Mouse (Mus musculus) E14TG2a.4 (cell line): ENCODE results near the gene Tet3.

Source experiments
- H3K27me3 ChIP-seq: 2 replicates; pipeline ENCODE4 v1.6.1; 2014; ENCODE audit warnings: low read length, control low read depth; ENCODE audit not compliant: insufficient read depth
- H3K36me3 ChIP-seq: 2 replicates; pipeline ENCODE4 v1.6.1; 2014; ENCODE audit warnings: low read length, control low read depth; ENCODE audit not compliant: insufficient read depth
- H3K4me1 ChIP-seq: replicated peaks from 2 replicates; pipeline ENCODE4 v1.6.1; 2014; ENCODE audit warnings: low read depth, low read length, control low read depth
- H3K4me3 ChIP-seq: replicated peaks from 2 replicates; pipeline ENCODE4 v1.5.1; 2014; ENCODE audit warnings: mild to moderate bottlenecking, low read length
- H3K9me3 ChIP-seq: 2 replicates; pipeline ENCODE4 v1.6.1; 2014; ENCODE audit warnings: low read length, control low read depth
- CTCF ChIP-seq: conservative IDR thresholded peaks from 2 replicates; pipeline ENCODE4 v1.5.1; 2014; ENCODE audit warnings: low read length
- NANOG ChIP-seq: IDR thresholded peaks from 2 replicates; pipeline ENCODE4 v1.6.1; 2014; ENCODE audit warnings: borderline replicate concordance, low read length, mixed read lengths
- POU5F1 ChIP-seq: IDR thresholded peaks from 2 replicates; pipeline ENCODE4 v1.6.1; 2014; ENCODE audit warnings: low read length, borderline replicate concordance

Gene Tet3

GRCm38 (mm10) chr6:83317108-83317741 is 141.7 kb downstream of the Tet3 start:
- Histone ChIP-seq H3K27me3 (peaks cover 2% of the 10 kb centered on the region; the same call in 1 of the 2 replicates), H3K9me3 (no peaks in the 10 kb centered on the region), H3K4me3 (peak overlapping the region; percentile 99), H3K4me1 (peaks cover 25% of the 10 kb centered on the region), H3K36me3 (peaks cover 22% of the 10 kb centered on the region)
- TF ChIP-seq NANOG (no peak), POU5F1 (no peak), CTCF (peak; percentile 52)

DNA sequence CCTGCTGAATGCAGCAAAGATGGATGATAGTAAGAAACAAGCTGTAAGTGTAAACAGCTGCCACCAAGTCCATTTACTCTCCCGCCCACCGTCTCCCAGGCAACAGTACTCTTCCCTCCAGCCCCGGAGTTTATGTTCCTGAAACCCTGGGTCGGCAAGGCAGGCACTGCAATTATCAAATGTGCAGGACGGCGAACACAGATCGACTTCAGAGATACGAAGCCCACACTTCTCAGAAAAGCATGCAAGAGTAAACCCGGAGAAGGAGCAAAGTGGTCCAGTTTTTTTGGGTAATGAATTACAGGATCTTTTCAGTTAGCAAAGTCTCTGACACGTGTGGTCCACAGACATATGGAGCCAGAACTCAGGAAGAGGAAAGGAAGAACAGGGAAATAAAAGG is 142.9 kb downstream of the Tet3 start:
- Histone ChIP-seq H3K9me3 (no peaks in the 10 kb centered on the region), H3K4me1 (peaks cover 25% of the 10 kb centered on the region), H3K36me3 (peaks cover 34% of the 10 kb centered on the region), H3K4me3 (peak overlapping the region; percentile 99), H3K27me3 (0 out of 2 replicates have a peak, but pooled peaks cover 2% of the 10 kb centered on the region)
- TF ChIP-seq POU5F1 (no peak), NANOG (no peak), CTCF (no peak)

- Histone ChIP-seq H3K4me3 (no peak overlapping the region), H3K4me1 (peaks cover 25% of the 10 kb centered on the region), H3K36me3 (peaks cover 42% of the 10 kb centered on the region), H3K9me3 (no peaks in the 10 kb centered on the region), H3K27me3 (0 out of 2 replicates have a peak, but pooled peaks cover 2% of the 10 kb centered on the region)
- TF ChIP-seq POU5F1 = no peak
Measured at GRCm38 (mm10) chr6:83315293-83315692, 143.6 kb downstream of the Tet3 start.

DNA sequence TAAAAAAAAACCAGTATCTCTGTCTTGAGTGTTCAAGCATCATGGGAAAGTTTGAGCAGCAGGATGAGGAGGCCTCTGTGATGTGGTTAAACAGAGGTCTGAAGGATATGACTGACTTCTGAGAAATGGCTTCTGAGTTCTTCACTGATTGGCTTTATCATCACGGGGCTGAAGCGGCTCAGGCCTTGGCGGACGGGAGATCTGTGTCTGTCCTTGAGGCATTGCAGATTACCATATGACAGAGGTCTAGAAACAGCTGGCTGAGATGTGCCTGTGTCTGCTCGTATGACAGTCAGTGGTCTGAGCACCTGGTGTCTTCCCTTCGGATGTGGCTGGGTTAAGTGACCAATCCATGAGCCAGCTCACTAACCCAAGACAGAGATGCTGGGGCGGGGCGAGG is 146.4 kb downstream of the Tet3 start:
- H3K36me3 ChIP-seq = peaks cover 69% of the 10 kb centered on the region
- no peaks in the 10 kb centered on the region for H3K9me3 ChIP-seq
- no peaks in the 10 kb centered on the region for H3K27me3 ChIP-seq
- H3K4me1 ChIP-seq = peaks cover 22% of the 10 kb centered on the region
- H3K4me3 ChIP-seq = no peak overlapping the region
- TF ChIP-seq CTCF (no peak), NANOG (no peak), POU5F1 (no peak)
